Mouse (Mus musculus): ENCODE measurements around the gene Uhrf1bp1.

DNA sequence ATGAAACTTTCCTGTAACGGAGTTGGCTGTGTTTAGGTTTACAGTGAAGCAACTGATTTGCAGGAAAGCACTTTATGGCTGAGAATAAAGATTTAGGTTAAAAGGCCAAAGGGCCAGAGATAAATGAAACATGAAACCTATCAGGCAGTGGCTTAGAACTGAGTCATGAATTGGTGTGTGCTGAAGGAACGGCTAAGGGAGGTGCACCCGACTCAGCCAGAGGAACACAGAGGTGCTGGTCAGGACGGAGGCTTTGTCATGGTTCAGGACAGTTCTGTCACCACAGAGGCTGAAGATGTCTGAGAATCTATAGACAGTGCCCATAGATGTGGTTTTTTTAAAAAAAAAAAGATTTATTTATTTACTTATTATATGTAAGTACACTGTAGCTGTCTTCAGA is 58.5 kb downstream of the Uhrf1bp1 start:
- TF ChIP-seq POLR2A (IDR thresholded peaks at IDR 0.05; ENCODE audit: insufficient read length, low read depth), result no peak
- no peak for TF ChIP-seq TCF12 (IDR thresholded peaks at IDR 0.05; ENCODE audit: insufficient read depth, poor library complexity, severe bottlenecking)
- no peak for TF ChIP-seq CEBPB (IDR thresholded peaks at IDR 0.05; ENCODE audit: insufficient read depth, poor library complexity, severe bottlenecking)
- no peak for TF ChIP-seq MAX (IDR thresholded peaks at IDR 0.05; ENCODE audit: low read depth)
- no peak for TF ChIP-seq POLR2AphosphoS2 (IDR thresholded peaks at IDR 0.05; ENCODE audit: insufficient read length, low read depth)
- no peak for TF ChIP-seq USF1 (IDR thresholded peaks at IDR 0.05; ENCODE audit: low read depth)
- TF ChIP-seq E2F4 (IDR thresholded peaks at IDR 0.05; ENCODE audit: insufficient read depth), result no peak
- TF ChIP-seq MYOD1 (IDR thresholded peaks at IDR 0.05; ENCODE audit: control insufficient read depth in 1 of 3, insufficient read length in 2 of 3, low read depth in 2 of 3), result no peak
- TF ChIP-seq SRF (IDR thresholded peaks at IDR 0.05; ENCODE audit: control insufficient read depth, insufficient read length, low read depth), result no peak

All from myocyte (in vitro differentiated cells).